Mouse (Mus musculus): ENCODE data around the gene N4bp3. TPM values are rescaled to one million over a fixed set of nuclear protein-coding genes. Genes with fewer than 3 reads are reported as not detected.

Gene N4bp3
- polyA plus RNA-seq, 1 experiment from 2014 or later, result 3.2 TPM

DNA sequence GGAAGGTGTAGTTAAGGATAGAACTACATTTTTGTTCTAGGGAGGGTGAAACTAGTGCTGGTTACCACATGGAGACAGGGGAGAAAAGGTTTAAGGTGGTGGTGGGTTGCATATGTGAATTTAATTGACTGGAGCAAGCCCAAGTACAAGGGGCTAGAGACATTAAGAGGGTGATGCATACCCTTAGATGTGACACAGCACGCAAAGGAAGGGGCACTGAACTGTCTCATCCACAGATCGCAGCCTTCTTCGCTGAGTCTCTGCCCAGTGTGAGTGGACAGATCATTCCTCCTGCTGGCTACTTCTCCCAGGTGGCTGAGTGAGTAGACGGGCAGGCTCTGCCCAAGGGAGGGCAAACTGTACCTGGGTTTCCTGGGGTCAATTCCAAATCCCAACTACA lies 57.3 kb downstream of the N4bp3 start:
- DNase-seq (no peak), ATAC-seq (ENCODE audit: low read depth) (no peak)
- Histone ChIP-seq H3K4me2 (no peak overlapping the region), H3K4me3 (replicated peaks) (no peak overlapping the region), H3K27ac (no peak overlapping the region), H3K27me3 (no peaks in the 10 kb centered on the region), H3K36me3 (peaks cover 99% of the 10 kb centered on the region), H3K9ac (no peak overlapping the region), H3K4me1 (replicated peaks) (no peaks in the 10 kb centered on the region; the same call in 1 of the 2 replicates), H3K9me3 (replicated peaks) (no peaks in the 10 kb centered on the region)
- 95% methylated on average over 4 of the region's 4 CpGs for WGBS (ENCODE audit: insufficient replicate concordance)

Other genes starting within 250 kb of the N4bp3 start
- 14.4 and 15.0 TPM in 2 replicates for gene Phykpl, start 66.1 kb downstream of the N4bp3 start, polyA plus RNA-seq (2015; fragmentation: Nextera tagmentation; extraction: Ambion mirVana)
- gene Hnrnpab, start 44.0 kb downstream of the N4bp3 start, polyA plus RNA-seq (2015; fragmentation: Nextera tagmentation; extraction: Ambion mirVana), result 250 and 275 TPM in 2 replicates
- 186 and 203 TPM in 2 replicates for gene Nhp2, start 31.1 kb downstream of the N4bp3 start, polyA plus RNA-seq (2015; fragmentation: Nextera tagmentation; extraction: Ambion mirVana)
- gene Rmnd5b, start 14.9 kb downstream of the N4bp3 start, polyA plus RNA-seq (2015; fragmentation: Nextera tagmentation; extraction: Ambion mirVana), result 24.9 and 25.1 TPM in 2 replicates
- 0.29 and 0.49 TPM in 2 replicates for gene D930048N14Rik, start 112 bp upstream of the N4bp3 start, polyA plus RNA-seq (2015; fragmentation: Nextera tagmentation; extraction: Ambion mirVana)
- gene 0610009B22Rik, start 38.0 kb upstream of the N4bp3 start, polyA plus RNA-seq (2015; fragmentation: Nextera tagmentation; extraction: Ambion mirVana), result 45.2 and 50.6 TPM in 2 replicates
- gene Sec24a, start 112.8 kb upstream of the N4bp3 start, polyA plus RNA-seq (2015; fragmentation: Nextera tagmentation; extraction: Ambion mirVana), result 5.8 and 8.4 TPM in 2 replicates
- 90.3 and 101 TPM in 2 replicates for gene Sar1b, start 112.8 kb upstream of the N4bp3 start, polyA plus RNA-seq (2015; fragmentation: Nextera tagmentation; extraction: Ambion mirVana)
- gene Jade2, start 206.8 kb upstream of the N4bp3 start, polyA plus RNA-seq (2015; fragmentation: Nextera tagmentation; extraction: Ambion mirVana), result 0.55 and 0.61 TPM in 2 replicates